Mouse (Mus musculus): ENCODE measurements around the gene Kdm2b. TPM values are rescaled to one million over a fixed set of nuclear protein-coding genes. Genes with fewer than 3 reads are reported as not detected.

Gene Kdm2b
- polyA plus RNA-seq (2012; rRNA removed) = 63.0 and 143 TPM in 2 replicates

GRCm38 (mm10) chr5:122989551-122990330 lies at the start of gene Kdm2b:
Gene Kdm2b (minus strand): TSS chr5:122989823.

GRCm38 (mm10) chr5:123014753-123015701 lies 25.4 kb upstream of the Kdm2b start, which contains the start of gene Orai1:
Gene Orai1 (plus strand): TSS chr5:123015074.

DNA sequence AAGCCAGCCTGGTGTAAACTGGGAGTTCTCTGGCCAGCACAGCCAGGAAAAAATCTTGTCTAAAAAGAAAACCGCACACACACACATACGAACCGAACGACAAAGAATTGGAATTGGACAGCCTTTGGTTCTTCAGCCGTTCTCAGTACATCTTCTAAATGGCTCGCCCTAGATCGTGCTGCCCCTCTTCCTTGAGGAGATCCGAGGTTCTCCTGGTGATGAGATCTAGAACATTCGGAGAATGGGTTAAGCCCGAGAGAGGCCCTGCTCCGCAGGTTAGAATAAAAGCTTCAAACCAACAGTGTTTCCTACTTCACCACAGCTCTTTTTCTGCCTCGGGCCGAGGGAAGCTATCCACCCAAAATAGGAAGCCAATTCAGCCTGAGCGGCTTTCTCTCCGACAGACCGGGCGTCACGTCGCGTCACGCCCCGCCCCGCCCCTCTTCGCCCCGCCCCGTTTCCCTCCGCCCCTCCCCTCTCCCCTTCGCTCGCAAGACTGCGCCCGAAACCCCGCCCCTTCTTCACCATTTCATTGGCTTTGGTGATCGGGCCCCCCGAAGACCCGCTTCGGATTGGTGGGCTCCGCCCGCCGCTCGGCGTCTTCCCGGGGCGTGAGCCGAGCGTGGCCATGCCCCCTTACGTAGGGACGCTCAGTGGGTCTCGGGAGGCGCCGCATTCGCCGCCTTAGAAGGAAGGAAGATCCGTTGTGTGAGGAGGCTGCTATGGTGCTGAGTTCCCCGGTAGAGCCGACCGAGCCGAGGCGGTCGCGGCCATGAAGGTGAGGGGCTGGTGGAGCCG lies 139.9 kb downstream of the Kdm2b start, which contains the start of gene Rnf34:
Rnf34 (plus strand) TSS at position 528 of the 798 bp plus-strand sequence.

GRCm38 (mm10) chr5:122820777-122821523 lies 168.7 kb downstream of the Kdm2b start, which contains the start of gene Anapc5:
Gene Anapc5 (minus strand): TSS chr5:122821339.

Other genes starting within 250 kb of the Kdm2b start
- 27.4 and 28.7 TPM in 2 replicates for gene Camkk2, start 210.4 kb downstream of the Kdm2b start, polyA plus RNA-seq (2012; rRNA removed)
- gene Anapc5, start 168.5 kb downstream of the Kdm2b start, polyA plus RNA-seq (2012; rRNA removed) = 362 and 465 TPM in 2 replicates
- 34.0 and 38.7 TPM in 2 replicates for gene Rnf34, start 139.8 kb downstream of the Kdm2b start, polyA plus RNA-seq (2012; rRNA removed)
- gene Orai1, start 25.3 kb upstream of the Kdm2b start, polyA plus RNA-seq (2012; rRNA removed) = 5.3 and 11.2 TPM in 2 replicates
- 0.06 and 0.72 TPM in 2 replicates for gene Morn3, start 57.2 kb upstream of the Kdm2b start, polyA plus RNA-seq (2012; rRNA removed)
- gene Tmem120b, start 78.6 kb upstream of the Kdm2b start, polyA plus RNA-seq (2012; rRNA removed) = 6.3 and 11.1 TPM in 2 replicates
- gene Rhof, start 142.9 kb upstream of the Kdm2b start, polyA plus RNA-seq (2012; rRNA removed) = 2.1 and 3.3 TPM in 2 replicates
- gene Setd1b, start 152.4 kb upstream of the Kdm2b start, polyA plus RNA-seq (2012; rRNA removed) = 14.5 and 14.8 TPM in 2 replicates
- 38.8 and 63.0 TPM in 2 replicates for gene Psmd9, start 179.6 kb upstream of the Kdm2b start, polyA plus RNA-seq (2012; rRNA removed)
- 0.22 and 0.25 TPM in 2 replicates for gene Hpd, start 192.9 kb upstream of the Kdm2b start, polyA plus RNA-seq (2012; rRNA removed)